Mouse (Mus musculus): ENCODE measurements at regions not wholly inside any gene's neighbourhood (a gene's known extent, or its start where the extent isn't known, plus 50 kb on each side); places are given as distances from the start of the nearest gene placed in this dataset.

DNA sequence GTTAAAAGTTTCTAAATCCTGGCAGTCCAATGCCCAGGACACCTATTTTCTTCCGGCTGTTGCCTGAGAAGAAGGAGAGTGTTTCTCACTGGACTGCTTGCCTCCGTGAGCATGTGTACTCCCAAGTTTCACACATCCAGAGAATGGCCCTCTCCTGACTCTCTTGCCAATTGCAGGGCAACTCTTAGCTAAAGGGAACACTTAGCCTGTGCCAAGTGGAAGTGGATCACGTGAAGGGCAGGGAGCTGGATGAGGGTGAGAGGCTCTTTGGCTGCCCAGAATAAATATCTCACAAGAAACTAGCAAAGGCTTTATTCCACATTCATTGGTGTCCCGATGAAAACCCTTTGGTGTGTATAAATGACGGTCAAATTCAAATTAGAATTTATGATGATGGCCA is 164.1 kb downstream of the Mid1ip1 start:
- Histone ChIP-seq H3K4me3 (no peak overlapping the region), H3K27me3 (replicated peaks) (no peaks in the 10 kb centered on the region), H3K4me2 (no peak overlapping the region), H3K36me3 (no peaks in the 10 kb centered on the region), H3K9me3 (replicated peaks) (no peaks in the 10 kb centered on the region), H3K4me1 (replicated peaks) (0 out of 2 replicates have a peak, but pooled peaks cover 2% of the 10 kb centered on the region), H3K9ac (no peak overlapping the region), H3K27ac (ENCODE audit: poor library complexity, severe bottlenecking) (no peak overlapping the region)
- 77% methylated on average over 5 of the region's 5 CpGs for WGBS
- no peak for ATAC-seq (ENCODE audit: insufficient number of reproducible peaks, low FRiP score)

DNA sequence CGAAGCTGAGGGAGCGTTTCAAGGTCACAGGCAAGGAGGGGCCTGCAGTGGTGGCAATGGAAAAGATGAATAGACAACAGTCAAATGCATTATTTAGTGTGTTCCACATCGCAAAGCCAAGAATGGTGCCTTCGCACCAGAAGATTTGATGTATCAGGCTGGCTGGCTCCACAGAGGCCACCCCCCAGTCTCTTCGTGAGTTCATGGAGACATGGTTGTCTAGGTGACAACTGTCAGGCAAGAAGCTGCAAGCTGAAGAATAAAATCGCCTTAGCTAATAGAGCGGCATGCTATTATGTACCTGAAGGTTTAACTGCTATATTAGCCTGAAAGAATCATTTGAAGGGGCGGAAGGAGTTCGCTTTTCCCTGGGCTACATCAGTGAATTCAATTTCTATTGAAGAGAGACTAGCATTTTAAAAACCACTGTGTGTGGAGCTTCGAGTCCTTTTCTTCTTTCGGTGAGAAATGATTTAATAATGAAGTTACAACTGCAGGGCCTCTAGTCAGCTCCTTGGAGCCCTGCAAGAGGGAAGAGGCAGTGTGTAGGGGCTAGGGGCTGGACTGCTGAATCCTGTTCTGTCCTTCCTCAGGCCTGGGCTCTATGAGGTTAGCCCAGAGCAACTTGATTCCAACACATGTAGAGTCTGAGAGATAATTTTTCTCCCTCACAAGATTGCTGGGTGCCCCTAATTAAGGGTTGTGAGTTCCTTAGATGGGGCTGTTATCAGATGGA is 169.1 kb downstream of the Mid1ip1 start:
- 0 out of 2 replicates have a peak, but pooled peaks cover 2% of the 10 kb centered on the region for H3K4me1 ChIP-seq (replicated peaks)
- no peaks in the 10 kb centered on the region for H3K36me3 ChIP-seq
- H3K27me3 ChIP-seq (replicated peaks), result no peaks in the 10 kb centered on the region
- ATAC-seq (ENCODE audit: insufficient number of reproducible peaks, low FRiP score), result no peak
- H3K4me3 ChIP-seq, result no peak overlapping the region
- no peak overlapping the region for H3K9ac ChIP-seq
- no peak overlapping the region for H3K27ac ChIP-seq (ENCODE audit: poor library complexity, severe bottlenecking)
- WGBS, result 72% methylated on average over 11 of the region's 11 CpGs
- H3K4me2 ChIP-seq, result no peak overlapping the region
- no peaks in the 10 kb centered on the region for H3K9me3 ChIP-seq (replicated peaks)

DNA sequence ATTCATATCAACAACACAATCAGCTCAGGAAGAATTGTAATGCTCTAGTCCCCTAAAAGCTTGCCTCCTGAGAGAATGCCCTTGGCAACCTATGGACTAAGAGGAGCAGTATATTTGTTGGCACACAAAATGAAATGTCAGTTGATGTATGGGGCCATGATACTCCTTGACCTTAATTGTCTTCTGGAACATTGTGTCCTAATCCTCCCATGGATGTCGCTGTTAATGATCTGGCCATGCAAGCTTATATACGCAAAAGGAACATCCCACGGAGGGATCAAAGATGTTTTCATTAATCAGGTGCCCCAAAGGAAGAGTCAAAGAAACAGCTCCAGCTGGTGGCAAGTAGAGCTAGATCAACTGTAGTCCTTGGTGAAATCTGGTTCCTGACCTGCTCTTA is 178.0 kb downstream of the Mid1ip1 start:
- WGBS, result 84% methylated on average over 3 of the region's 3 CpGs
- H3K4me2 ChIP-seq, result no peak overlapping the region
- no peak overlapping the region for H3K9ac ChIP-seq
- H3K36me3 ChIP-seq, result no peaks in the 10 kb centered on the region
- no peaks in the 10 kb centered on the region for H3K4me1 ChIP-seq (replicated peaks)
- no peak overlapping the region for H3K27ac ChIP-seq (ENCODE audit: poor library complexity, severe bottlenecking)
- H3K27me3 ChIP-seq (replicated peaks), result no peaks in the 10 kb centered on the region
- H3K9me3 ChIP-seq (replicated peaks), result no peaks in the 10 kb centered on the region
- no peak for ATAC-seq (ENCODE audit: insufficient number of reproducible peaks, low FRiP score)
- no peak overlapping the region for H3K4me3 ChIP-seq

DNA sequence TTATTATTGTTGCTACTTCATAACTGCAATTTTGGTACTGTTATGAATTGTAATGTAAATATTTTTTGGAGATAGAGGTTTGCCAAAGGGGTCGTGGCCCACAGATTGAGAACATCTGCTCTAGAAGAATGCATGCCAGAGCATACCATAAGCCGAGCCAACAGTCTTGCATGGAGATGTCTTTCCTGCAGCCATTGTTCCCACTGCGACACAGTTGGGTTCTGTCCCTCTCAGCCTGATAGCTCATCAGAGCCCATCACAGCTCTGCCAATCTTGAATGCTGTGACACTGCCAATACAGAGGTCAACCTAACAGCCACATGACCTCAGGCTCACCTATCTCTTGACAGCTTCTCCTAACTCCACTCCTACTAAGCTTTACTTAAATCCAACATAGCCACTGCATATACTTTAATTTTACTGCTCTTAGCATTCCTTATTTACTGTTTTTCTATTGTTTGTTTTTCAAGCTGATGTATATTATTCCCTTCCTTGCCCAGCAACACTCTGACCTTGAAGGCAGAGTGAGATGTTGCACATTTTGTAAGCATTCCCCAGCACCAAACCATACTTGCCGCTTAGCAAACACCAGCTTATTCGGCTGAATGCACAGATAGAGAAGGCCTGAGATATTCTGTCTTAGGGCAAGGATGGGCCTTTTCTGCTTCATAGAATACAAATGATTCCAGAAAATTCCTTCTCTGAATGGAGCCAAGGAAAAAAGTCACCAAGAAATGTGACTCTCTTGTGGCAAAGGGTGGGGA is 181.6 kb downstream of the Mid1ip1 start:
- no peaks in the 10 kb centered on the region for H3K36me3 ChIP-seq
- 77% methylated on average over 5 of the region's 5 CpGs for WGBS
- no peak overlapping the region for H3K9ac ChIP-seq
- no peak for ATAC-seq (ENCODE audit: insufficient number of reproducible peaks, low FRiP score)
- H3K27ac ChIP-seq (ENCODE audit: poor library complexity, severe bottlenecking), result no peak overlapping the region
- H3K27me3 ChIP-seq (replicated peaks), result no peaks in the 10 kb centered on the region
- H3K9me3 ChIP-seq (replicated peaks), result no peaks in the 10 kb centered on the region
- no peak overlapping the region for H3K4me2 ChIP-seq
- H3K4me3 ChIP-seq, result no peak overlapping the region
- H3K4me1 ChIP-seq (replicated peaks), result no peaks in the 10 kb centered on the region

DNA sequence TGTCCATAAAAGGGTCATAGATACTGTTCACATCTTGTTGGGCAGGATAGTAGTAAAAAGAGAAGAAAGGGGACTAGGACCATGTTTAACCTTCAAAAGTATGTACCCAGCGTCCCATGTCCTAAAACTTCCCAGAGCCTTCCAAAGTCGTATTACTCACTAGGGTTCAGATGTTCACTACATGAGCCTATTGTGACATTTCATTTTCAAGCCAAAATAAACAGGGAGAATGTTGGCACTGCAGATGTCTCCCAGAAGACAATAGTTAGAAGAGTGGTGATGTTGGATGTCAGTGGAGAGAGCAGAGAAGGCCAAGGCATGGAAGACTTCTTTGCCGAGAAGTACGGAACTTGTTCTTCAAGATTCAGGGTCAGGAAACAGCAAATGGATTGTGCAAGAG is 187.9 kb downstream of the Mid1ip1 start:
- ATAC-seq (ENCODE audit: insufficient number of reproducible peaks, low FRiP score), result no peak
- no peak overlapping the region for H3K4me3 ChIP-seq
- 74% methylated on average over 4 of the region's 4 CpGs for WGBS

DNA sequence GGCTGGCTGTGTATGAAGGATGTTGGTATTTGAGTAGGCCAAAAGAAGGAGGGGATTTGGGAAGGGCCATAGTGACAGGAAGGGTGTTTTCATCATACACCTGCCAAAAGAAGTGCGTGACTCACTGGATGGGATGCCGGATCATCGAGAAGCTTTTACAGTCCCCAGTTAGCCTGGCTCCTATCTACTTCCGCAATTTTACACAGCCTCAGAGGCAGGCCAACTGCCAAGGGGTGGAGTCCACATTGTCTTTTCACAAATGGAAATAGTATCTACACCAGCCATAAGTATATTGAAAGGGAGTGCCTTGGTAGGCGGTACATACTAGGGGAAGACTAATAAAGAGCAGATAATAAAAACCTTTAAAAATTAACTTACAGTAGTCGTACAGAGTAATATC is 189.3 kb downstream of the Mid1ip1 start:
- no peak overlapping the region for H3K9ac ChIP-seq
- H3K36me3 ChIP-seq, result no peaks in the 10 kb centered on the region
- H3K4me2 ChIP-seq, result no peak overlapping the region
- no peak overlapping the region for H3K27ac ChIP-seq (ENCODE audit: poor library complexity, severe bottlenecking)
- H3K4me1 ChIP-seq (replicated peaks), result no peaks in the 10 kb centered on the region
- no peaks in the 10 kb centered on the region for H3K9me3 ChIP-seq (replicated peaks)
- WGBS, result 74% methylated on average over 6 of the region's 6 CpGs
- no peak overlapping the region for H3K4me3 ChIP-seq
- no peaks in the 10 kb centered on the region for H3K27me3 ChIP-seq (replicated peaks)
- no peak for ATAC-seq (ENCODE audit: insufficient number of reproducible peaks, low FRiP score)

More for the DNA sequence above, 187.9 kb downstream of the Mid1ip1 start:
- H3K27me3 ChIP-seq (replicated peaks), result no peaks in the 10 kb centered on the region
- no peak overlapping the region for H3K27ac ChIP-seq (ENCODE audit: poor library complexity, severe bottlenecking)
- H3K36me3 ChIP-seq, result no peaks in the 10 kb centered on the region
- H3K9me3 ChIP-seq (replicated peaks), result no peaks in the 10 kb centered on the region
- H3K4me2 ChIP-seq, result no peak overlapping the region
- no peaks in the 10 kb centered on the region for H3K4me1 ChIP-seq (replicated peaks)
- no peak overlapping the region for H3K9ac ChIP-seq

DNA sequence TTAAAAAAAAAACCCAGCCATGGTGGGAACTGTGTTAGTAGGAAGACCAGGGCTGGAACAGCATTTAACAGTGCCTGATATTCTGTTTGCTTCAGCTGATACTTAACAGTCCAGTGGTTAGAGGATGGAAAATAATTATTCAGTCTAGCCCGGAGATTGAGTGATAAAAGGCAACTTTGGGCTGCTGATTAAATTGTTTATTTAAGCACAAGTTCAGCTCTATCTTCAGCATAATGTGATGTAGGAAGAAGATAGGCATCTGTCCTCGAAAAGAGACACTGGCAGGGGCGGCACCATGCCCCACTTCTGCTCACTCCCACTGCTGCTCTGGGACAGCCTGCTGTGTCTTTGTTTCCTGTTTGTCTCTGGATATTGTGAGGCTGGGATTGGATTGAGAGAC is 190.1 kb downstream of the Mid1ip1 start:
- no peak overlapping the region for H3K4me2 ChIP-seq
- H3K36me3 ChIP-seq, result no peaks in the 10 kb centered on the region
- H3K27me3 ChIP-seq (replicated peaks), result no peaks in the 10 kb centered on the region
- H3K27ac ChIP-seq (ENCODE audit: poor library complexity, severe bottlenecking), result no peak overlapping the region
- H3K9me3 ChIP-seq (replicated peaks), result no peaks in the 10 kb centered on the region
- WGBS, result 50% methylated on average over 3 of the region's 3 CpGs
- ATAC-seq (ENCODE audit: insufficient number of reproducible peaks, low FRiP score), result no peak
- no peak overlapping the region for H3K4me3 ChIP-seq
- no peaks in the 10 kb centered on the region for H3K4me1 ChIP-seq (replicated peaks)
- no peak overlapping the region for H3K9ac ChIP-seq

DNA sequence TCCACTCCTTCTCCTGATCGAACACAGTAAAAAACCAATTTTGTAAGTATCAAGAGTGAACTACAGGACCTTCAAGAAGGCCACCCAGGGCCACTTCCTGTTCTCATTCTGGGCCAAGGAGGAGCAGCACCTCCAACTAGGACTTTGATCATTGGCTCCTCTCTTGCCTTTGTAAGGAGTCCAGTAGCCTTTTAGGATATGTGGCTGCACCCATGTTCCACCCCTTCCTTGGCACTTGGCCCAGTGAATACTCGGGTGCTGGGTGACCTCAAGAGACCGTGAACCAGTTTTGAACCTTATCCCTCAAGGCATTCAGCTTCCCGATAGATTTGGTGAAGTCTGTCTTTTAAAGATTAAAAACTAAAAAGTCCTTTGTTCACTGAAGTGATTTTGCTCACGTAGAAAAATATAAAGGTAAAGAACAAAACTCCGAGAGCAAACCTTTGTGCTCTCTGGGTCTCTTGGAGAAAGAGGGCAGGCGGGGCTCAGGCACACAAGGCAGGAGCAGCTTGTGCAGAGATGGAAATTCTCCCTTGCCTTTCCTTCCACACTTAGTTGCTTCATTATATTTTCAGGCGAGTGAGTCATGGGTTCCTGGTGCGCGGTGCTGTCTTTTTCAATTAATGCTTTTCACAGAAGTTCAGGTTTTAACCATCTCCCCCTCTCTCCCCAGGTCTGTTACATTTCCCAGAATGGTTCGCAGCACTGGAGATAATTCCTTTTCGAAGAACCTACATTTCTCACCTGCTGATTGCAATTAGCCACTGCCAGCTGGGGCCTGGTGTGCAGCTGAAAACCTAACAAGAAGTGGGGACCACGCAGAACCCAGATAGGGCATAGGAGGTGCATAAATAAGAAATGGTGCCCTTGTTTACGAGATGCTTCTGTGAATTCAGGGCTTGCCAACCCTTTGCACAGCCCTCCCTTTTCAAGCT is 196.6 kb downstream of the Mid1ip1 start:
- Histone ChIP-seq H3K36me3 (no peaks in the 10 kb centered on the region), H3K9me3 (replicated peaks) (no peaks in the 10 kb centered on the region), H3K27ac (ENCODE audit: poor library complexity, severe bottlenecking) (no peak overlapping the region), H3K4me1 (replicated peaks) (0 out of 2 replicates have a peak, but pooled peaks cover 4% of the 10 kb centered on the region), H3K9ac (no peak overlapping the region), H3K4me3 (no peak overlapping the region), H3K27me3 (replicated peaks) (no peaks in the 10 kb centered on the region), H3K4me2 (no peak overlapping the region)
- WGBS, result 77% methylated on average over 14 of the region's 14 CpGs
- no peak for ATAC-seq (ENCODE audit: insufficient number of reproducible peaks, low FRiP score)
